Mouse (Mus musculus) hindbrain, embryonic 15.5 days (tissue): Measurements from ENCODE around the gene Vmn1r13. TPM values are rescaled to one million over a fixed set of nuclear protein-coding genes. Genes with fewer than 3 reads are reported as not detected.
"Not testable (repeated sequence)": the region's sequence is repeated elsewhere in the genome, so short reads cannot be mapped to it uniquely, and the experiment has no call there.

Source experiments
- ATAC-seq: fragments of 200-750 bp; cut with Nextera tagmentation; 2 replicates; pipeline ENCODE4 v1.8.0; 2017; ENCODE audit warnings: low read depth, moderate number of reproducible peaks, moderate TSS enrichment; ENCODE audit not compliant: low FRiP score
- H3K27ac ChIP-seq: fragments of 300-500 bp; sonication (generic); replicated peaks from 2 replicates; pipeline ENCODE4 v1.5.1; 2015; ENCODE audit warnings: mild to moderate bottlenecking, inconsistent platforms
- H3K27me3 ChIP-seq: fragments of 300-500 bp; sonication (generic); 2 replicates; pipeline ENCODE4 v1.6.1; 2015; ENCODE audit warnings: control low read depth, inconsistent platforms
- H3K36me3 ChIP-seq: fragments of 300-500 bp; sonication (generic); 2 replicates; pipeline ENCODE4 v1.6.1; 2015; ENCODE audit warnings: control low read depth, inconsistent platforms
- H3K4me1 ChIP-seq: fragments of 300-500 bp; sonication (generic); replicated peaks from 2 replicates; pipeline ENCODE4 v1.6.1; 2015; ENCODE audit warnings: control low read depth, inconsistent platforms
- H3K4me2 ChIP-seq: fragments of 300-500 bp; sonication (generic); 2 replicates; pipeline ENCODE4 v1.6.1; 2015; ENCODE audit warnings: moderate library complexity, mild to moderate bottlenecking, inconsistent platforms
- H3K4me3 ChIP-seq: fragments of 300-500 bp; sonication (generic); 2 replicates; pipeline ENCODE4 v1.5.1; 2015; ENCODE audit warnings: mild to moderate bottlenecking, inconsistent platforms
- H3K9ac ChIP-seq: fragments of 300-500 bp; sonication (generic); 2 replicates; pipeline ENCODE4 v1.6.1; 2015; ENCODE audit warnings: inconsistent platforms
- H3K9me3 ChIP-seq: fragments of 300-500 bp; sonication (generic); 2 replicates; pipeline ENCODE4 v1.6.1; 2016; ENCODE audit warnings: control low read depth, inconsistent platforms
- WGBS: fragments of 180-500 bp; shearing (Covaris S2); methylation state at CpG from one replicate; pipeline ENCODE4 v1.1.7; 2015; 5-methylcytosine and 5-hydroxymethylcytosine counted together
- polyA plus RNA-seq: library from polyadenylated mRNA; unstranded; fragments of >200 nt; fragmentation: Nextera tagmentation; extraction: Ambion mirVana; gene quantifications from 2 replicates; pipeline ENCODE4 v1.2.1, GENCODE M21; 2015

Gene Vmn1r13
- not detected in 2 replicates for polyA plus RNA-seq

DNA sequence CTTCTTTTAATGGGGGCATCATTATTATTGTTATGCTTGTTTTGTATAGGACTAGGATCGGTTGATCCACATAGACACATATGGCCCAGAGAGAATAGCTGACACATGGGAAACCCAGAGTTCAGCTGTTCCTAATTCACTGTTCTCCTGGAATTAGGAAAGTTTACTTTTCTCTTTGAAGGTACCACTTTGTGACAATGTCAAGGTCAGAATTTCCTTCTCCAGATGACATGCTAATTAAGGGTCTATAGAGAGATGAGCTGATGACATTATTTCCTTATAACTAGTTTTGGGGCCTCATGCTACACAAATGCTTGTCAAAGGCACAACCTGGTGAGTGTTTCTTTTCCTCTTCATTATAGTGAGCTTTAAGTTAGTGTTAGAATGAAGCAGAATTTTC is at the start of gene Vmn1r13:
Vmn1r13 (plus strand) TSS at position 301 of the 400 bp plus-strand sequence.
- H3K36me3 ChIP-seq, H3K27ac ChIP-seq, H3K9ac ChIP-seq, H3K27me3 ChIP-seq, H3K4me1 ChIP-seq, ATAC-seq, H3K4me2 ChIP-seq, H3K4me3 ChIP-seq, H3K9me3 ChIP-seq: not testable (repeated sequence)
- 90% methylated on average over 1 of the region's 1 CpGs for WGBS

DNA sequence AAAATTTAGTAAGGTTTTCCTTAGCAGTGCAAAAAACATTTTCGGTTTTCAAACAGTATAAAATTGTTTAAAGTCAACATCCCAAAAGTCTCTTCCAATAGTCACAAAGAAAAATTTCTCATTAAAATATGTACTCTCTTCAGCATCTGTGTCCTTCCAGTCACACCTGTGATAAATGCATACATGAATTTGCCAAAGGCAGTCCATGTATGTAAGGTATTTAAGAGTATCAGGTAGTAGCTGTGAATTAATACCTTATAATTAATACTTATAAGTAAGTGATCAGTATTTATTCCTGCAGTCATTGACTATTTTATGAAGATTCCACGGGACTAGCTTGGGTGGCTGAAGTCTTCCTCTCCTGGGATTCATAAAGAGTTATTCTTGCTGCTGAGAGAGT is 46.5 kb upstream of the Vmn1r13 start, which contains the start of gene Vmn1r12:
Vmn1r12 (plus strand) TSS at position 301 of the 400 bp plus-strand sequence.
- Histone ChIP-seq H3K27ac (no peak within 1 kb of the TSS), H3K4me2 (no peak within 1 kb of the TSS), H3K36me3 (no peaks in the 10 kb centered on the region), H3K9me3 (no peaks in the 10 kb centered on the region), H3K4me3 (no peak within 1 kb of the TSS), H3K4me1 (no peaks in the 10 kb centered on the region), H3K9ac (no peak within 1 kb of the TSS), H3K27me3 (no peaks in the 10 kb centered on the region)
- 90% methylated on average over 2 of the region's 2 CpGs for WGBS
- no peak for ATAC-seq

DNA sequence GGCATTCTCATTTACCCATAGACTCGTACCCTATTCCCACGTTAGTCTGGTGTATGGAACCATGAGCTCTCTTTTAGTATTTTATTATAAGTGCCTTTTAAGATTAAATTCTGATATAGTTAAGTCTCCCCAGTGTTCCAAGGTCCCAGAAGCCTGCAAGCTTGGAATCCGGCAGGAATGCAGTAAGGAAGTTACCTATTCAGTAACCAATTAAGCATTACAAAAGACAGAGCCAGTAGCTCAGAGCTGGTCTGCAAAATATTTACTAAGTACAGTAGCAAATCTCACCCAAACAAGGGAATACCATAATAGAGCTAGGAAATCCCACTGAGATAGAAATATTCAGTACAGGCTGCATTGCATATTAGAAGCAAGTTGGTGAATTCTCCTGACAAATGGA is 13.1 kb upstream of the Vmn1r13 start:
- H3K4me3 ChIP-seq, H3K9me3 ChIP-seq, H3K27me3 ChIP-seq, H3K36me3 ChIP-seq, H3K27ac ChIP-seq, H3K9ac ChIP-seq, H3K4me1 ChIP-seq, H3K4me2 ChIP-seq, ATAC-seq: not testable (repeated sequence)
- 45% methylated on average over 3 of the region's 3 CpGs for WGBS

DNA sequence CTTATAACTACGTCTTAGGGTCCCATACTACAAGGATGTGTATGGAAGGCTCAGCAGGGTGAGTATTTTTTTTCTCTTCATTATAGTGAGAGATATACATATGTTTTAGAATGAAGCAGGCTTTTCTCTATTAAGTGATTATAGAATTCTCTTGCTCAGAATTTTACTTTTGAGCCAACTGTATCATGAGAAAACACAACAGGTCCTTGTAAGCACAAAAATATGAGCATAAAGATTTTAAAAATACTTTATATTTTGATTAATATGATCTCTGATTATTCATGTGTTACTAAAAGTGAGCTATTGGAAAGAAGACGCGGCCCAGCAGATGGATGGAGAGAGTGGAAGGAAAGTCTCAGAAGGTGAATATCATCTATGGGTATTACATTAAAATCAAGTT is 28.3 kb downstream of the Vmn1r13 start, which contains the start of gene Vmn1r14:
Vmn1r14 (plus strand) TSS at position 301 of the 400 bp plus-strand sequence.
- Histone ChIP-seq H3K9ac (no peak within 1 kb of the TSS), H3K9me3 (no peaks in the 10 kb centered on the region), H3K4me1 (no peaks in the 10 kb centered on the region), H3K4me3 (no peak within 1 kb of the TSS), H3K27ac (no peak within 1 kb of the TSS), H3K27me3 (no peaks in the 10 kb centered on the region), H3K4me2 (no peak within 1 kb of the TSS), H3K36me3 (no peaks in the 10 kb centered on the region)
- WGBS = 94% methylated on average over 3 of the region's 3 CpGs
- ATAC-seq = no peak

DNA sequence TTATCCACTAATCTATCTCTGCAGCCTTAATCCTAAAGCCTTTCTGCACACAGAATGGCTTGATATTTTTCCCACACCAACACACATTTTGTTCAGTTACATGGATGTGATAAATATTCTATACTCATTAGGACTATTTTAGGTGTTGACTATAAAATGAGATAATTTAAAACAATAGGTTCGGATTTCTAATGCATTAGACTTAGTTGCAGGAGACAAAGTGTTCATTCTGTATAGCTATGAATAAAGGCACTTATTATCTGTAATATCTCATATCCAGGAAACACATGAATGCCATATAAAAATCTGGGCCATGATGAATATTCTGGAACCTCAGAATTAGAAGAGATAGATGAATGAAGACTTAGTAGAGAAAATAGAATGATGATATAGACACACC is 54.6 kb downstream of the Vmn1r13 start, which contains the start of gene Vmn1r15:
Vmn1r15 (plus strand) TSS at position 301 of the 400 bp plus-strand sequence.
- no peak within 1 kb of the TSS for H3K27ac ChIP-seq
- H3K4me1 ChIP-seq = no peaks in the 10 kb centered on the region
- H3K9me3 ChIP-seq = no peaks in the 10 kb centered on the region
- no peak within 1 kb of the TSS for H3K9ac ChIP-seq
- H3K36me3 ChIP-seq = no peaks in the 10 kb centered on the region
- H3K4me2 ChIP-seq = no peak within 1 kb of the TSS
- WGBS = 85% methylated on average over 1 of the region's 1 CpGs
- no peak within 1 kb of the TSS for H3K4me3 ChIP-seq
- no peak for ATAC-seq
- no peaks in the 10 kb centered on the region for H3K27me3 ChIP-seq

DNA sequence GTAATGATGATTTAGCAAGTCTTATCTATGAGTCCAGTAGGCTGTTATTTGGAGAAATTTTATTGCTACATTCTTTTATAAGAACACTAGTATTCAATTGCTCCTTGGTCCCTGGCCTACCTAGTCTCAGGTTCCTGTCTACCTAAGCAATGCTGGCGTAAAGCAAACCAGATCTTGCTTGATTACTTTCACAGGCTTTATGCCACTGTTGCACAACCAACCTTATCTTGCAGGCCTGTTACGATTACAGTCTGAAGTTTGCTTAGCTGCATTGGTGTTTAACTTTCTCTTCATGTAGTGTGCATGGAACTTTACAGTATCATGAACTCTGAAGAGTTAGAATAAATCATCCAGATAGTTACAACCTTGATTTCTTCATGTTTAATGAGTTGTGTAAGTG is 57.9 kb downstream of the Vmn1r13 start:
- Histone ChIP-seq H3K4me2 (no peak overlapping the region), H3K36me3 (no peaks in the 10 kb centered on the region), H3K9me3 (no peaks in the 10 kb centered on the region), H3K27ac (no peak overlapping the region), H3K9ac (no peak overlapping the region), H3K27me3 (no peaks in the 10 kb centered on the region), H3K4me3 (no peak overlapping the region), H3K4me1 (no peaks in the 10 kb centered on the region)
- WGBS = 95% methylated on average over 2 of the region's 2 CpGs
- no peak for ATAC-seq

Other genes with a start within 250 kb of the Vmn1r13 start
- not detected in 2 replicates for gene Vmn1r5, start 233.0 kb upstream of the Vmn1r13 start, polyA plus RNA-seq
- gene Vmn1r6, start 206.0 kb upstream of the Vmn1r13 start, polyA plus RNA-seq = not detected in 2 replicates
- gene Vmn1r7, start 178.0 kb upstream of the Vmn1r13 start, polyA plus RNA-seq = not detected in 2 replicates
- not detected in 2 replicates for gene Vmn1r8, start 171.0 kb upstream of the Vmn1r13 start, polyA plus RNA-seq
- not detected in 2 replicates for gene Vmn1r9, start 136.5 kb upstream of the Vmn1r13 start, polyA plus RNA-seq
- gene Vmn1r10, start 93.8 kb upstream of the Vmn1r13 start, polyA plus RNA-seq = not detected in 2 replicates
- gene Vmn1r11, start 69.8 kb upstream of the Vmn1r13 start, polyA plus RNA-seq = not detected in 2 replicates
- not detected in 2 replicates for gene Vmn1r12, start 46.4 kb upstream of the Vmn1r13 start, polyA plus RNA-seq
- not detected in 2 replicates for gene Vmn1r14, start 28.4 kb downstream of the Vmn1r13 start, polyA plus RNA-seq
- gene Vmn1r15, start 54.7 kb downstream of the Vmn1r13 start, polyA plus RNA-seq = not detected in 2 replicates
- gene Vmn1r16, start 126.2 kb downstream of the Vmn1r13 start, polyA plus RNA-seq = not detected in 2 replicates
- not detected in 2 replicates for gene Vmn1r17, start 160.4 kb downstream of the Vmn1r13 start, polyA plus RNA-seq
- not detected in 2 replicates for gene Vmn1r18, start 192.5 kb downstream of the Vmn1r13 start, polyA plus RNA-seq
- gene Vmn1r19, start 200.5 kb downstream of the Vmn1r13 start, polyA plus RNA-seq = not detected in 2 replicates
- gene Vmn1r20, start 225.6 kb downstream of the Vmn1r13 start, polyA plus RNA-seq = not detected in 2 replicates